In the genomic region with DNA sequence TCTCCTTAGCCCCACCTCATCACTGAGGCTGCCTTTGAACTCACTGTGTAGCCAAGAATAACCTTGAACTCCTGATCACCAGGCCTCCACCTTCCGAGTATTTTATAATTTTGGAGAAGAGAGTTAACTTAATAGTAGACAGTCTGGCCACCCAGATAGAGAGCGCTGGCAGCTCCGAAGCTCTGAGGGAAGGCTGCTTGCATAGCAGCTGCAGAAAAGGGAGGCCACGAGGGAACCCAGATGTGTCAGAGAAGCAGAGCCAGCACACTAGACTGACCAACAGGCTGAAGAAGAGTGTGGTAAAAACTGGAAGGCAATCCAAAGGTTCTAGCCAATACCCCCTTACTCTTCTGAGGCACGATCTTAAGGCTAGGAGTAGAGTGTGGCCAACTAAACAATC, we compare ENCODE assay signal across 15 mouse cellular contexts.
"Had no signal": no experiment of that assay in that cellular context is flagged by ENCODE, and none has a peak within 500 bp of the region (broad histone marks: within the 10 kb centered on the region; RNA-seq: fewer than 3 reads in every experiment).

No protein-coding gene starts in this region.

- DNase-seq: kidney, postnatal 10 days; lung, adult 2 months; lung, postnatal 36 days; midbrain, embryonic 14.5 days; retina, postnatal 1 day; right cerebral cortex, postnatal 4 days; spleen, adult 18-20 months; thymus, adult 18-20 months; thymus, postnatal 25 days had no signal

- H3K4me2 ChIP-seq: liver, embryonic 11.5 days; liver, embryonic 15.5 days; neural tube, embryonic 12.5 days had no signal

- H3K9ac ChIP-seq: liver, embryonic 15.5 days; neural tube, embryonic 12.5 days had no signal

- H3K4me3 ChIP-seq: left cerebral cortex, adult 2 months; limb, embryonic 10.5 days; liver, embryonic 15.5 days; neural tube, embryonic 12.5 days had no signal

- ATAC-seq: lung, postnatal 0 days had no signal

- H3K36me3 ChIP-seq: limb, embryonic 10.5 days; liver, embryonic 15.5 days; neural tube, embryonic 12.5 days had no signal

- H3K27ac ChIP-seq: left cerebral cortex, adult 2 months; limb, embryonic 10.5 days; liver, embryonic 15.5 days; neural tube, embryonic 12.5 days had no signal

- H3K9me3 ChIP-seq: limb, embryonic 10.5 days; liver, embryonic 15.5 days; neural tube, embryonic 12.5 days had no signal
